Mouse (Mus musculus) spleen, adult 18-20 months (tissue): ENCODE results near the gene Hps5.
"Not testable (repeated sequence)": the region's sequence is repeated elsewhere in the genome, so short reads cannot be mapped to it uniquely, and the experiment has no call there.

ENCODE experiments used
- DNase-seq, 2 experiments: peaks; one replicate each; pipeline ENCODE4 v3.0.0; 2022; ENCODE audit warnings: mixed read lengths in 2 of 2

The Hps5 gene

DNA sequence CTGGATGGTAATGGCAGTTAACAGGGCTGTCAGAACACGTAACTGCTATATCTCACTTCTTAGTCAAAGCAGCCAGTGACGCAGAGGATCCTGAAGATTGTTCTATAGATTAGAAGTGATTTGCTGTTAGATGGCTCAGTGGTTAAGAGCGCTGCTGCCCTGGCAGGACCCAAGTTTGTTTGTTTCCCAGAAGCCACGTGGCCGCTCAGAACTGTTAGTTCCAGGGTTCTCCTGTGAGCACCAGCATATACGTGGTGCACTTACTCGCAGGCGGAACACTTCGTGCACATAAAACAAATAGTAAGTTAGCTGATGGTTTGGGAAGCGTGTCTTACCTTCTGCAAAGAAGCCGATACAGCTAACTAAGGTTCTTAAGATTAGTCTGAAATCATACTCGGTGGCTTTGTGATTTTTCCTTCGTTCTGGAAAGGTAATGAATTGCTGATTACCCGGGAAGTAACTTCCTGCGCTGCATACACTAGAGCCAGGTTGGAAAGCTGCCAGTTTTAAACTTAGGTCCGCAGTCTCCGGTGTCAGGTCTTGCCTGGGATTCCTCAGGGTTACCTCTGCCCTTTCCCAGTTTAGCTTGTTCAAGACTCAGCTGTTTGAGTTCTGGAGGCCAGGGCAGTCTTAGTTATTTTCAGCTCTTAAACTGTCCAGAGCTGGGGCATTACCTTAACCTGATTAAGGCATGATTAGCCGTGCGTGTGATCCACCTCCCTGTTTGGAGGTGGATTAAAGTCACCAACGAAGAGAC is 31.4 kb upstream of the Hps5 start:
- no peak for DNase-seq

GRCm38 (mm10) chr7:46820876-46821632 is 25.2 kb upstream of the Hps5 start:
- not testable (repeated sequence) for DNase-seq

- no peak for DNase-seq
Observed at GRCm38 (mm10) chr7:46814012-46814411, 18.1 kb upstream of the Hps5 start.

- no peak for DNase-seq
Observed at GRCm38 (mm10) chr7:46810325-46810724, 14.5 kb upstream of the Hps5 start.

DNA sequence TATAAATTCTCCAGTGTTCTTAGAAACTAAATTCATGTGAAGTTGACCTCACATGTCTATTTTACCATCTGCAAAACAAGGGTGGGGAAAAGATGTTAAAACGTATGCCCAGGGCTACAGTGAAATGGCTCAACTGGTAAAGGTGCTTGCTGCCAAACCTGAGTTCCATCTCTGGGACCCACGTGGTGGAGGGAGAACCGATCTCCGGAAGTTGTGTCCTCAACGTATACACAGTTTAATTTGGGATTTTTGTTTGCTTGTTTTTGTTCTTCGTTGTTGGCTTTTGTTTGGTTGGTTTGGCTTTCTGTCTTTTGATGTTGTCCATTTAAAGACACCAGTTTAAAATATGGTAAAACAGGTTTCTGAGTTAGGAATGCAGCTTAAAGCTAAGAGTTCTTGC is 915 bp upstream of the Hps5 start:
- no peak for DNase-seq

- DNase-seq: no peak
Observed at GRCm38 (mm10) chr7:46796206-46796679, 379 bp upstream of the Hps5 start.

- no peak for DNase-seq
Observed at GRCm38 (mm10) chr7:46793871-46794270, 2.0 kb downstream of the Hps5 start.

DNA sequence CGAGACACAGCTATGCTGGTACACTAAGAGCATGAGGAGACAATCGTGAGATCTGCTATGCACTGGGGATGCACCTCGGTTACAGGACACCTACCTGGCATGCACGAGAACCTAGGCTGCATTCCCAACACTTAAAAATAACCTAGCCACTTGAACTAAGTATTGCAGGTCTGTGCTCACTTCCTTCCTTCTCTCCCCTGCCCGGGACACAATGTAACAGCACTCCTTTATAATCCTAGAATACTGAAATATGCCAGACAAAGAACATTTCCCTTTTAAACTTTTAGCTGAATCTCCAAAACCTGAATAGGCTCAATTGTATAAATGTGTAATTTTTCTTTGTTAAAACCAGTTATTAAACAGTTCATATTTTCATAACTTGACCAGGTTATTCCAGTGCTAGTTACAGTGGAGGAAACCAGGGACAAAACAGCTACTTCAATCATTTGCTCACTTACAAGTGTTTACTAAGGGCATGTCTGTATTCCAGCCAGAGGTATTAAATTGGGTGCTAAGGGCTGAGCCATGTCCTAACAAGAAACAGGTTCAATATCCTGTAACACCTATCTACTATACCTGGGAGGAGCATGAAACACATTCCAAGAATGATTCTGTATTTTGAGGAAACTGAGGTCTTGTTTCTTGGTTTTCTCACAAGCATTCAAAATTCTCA is 6.6 kb downstream of the Hps5 start:
- DNase-seq: no peak

DNA sequence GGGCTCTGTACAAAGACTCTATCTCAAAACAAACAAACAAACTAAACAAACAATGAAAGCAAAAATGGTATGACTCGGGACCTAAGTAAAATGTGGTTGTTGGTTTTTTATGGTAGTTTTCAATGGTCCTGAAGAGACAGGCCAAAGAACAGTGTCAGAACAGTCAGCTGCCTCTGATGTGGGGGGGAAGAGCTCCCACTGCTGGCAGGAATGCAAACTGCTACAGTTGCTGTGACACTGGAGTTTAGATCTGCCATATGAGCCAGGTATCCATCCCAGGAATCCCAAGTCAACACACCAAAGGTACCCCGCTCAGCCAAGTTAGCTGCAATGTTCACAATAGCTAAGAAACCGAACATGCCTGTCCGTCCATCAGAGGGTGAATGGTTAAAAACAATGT is 25.2 kb downstream of the Hps5 start:
- DNase-seq: peak in 1 of 2 experiments; percentile 42

DNA sequence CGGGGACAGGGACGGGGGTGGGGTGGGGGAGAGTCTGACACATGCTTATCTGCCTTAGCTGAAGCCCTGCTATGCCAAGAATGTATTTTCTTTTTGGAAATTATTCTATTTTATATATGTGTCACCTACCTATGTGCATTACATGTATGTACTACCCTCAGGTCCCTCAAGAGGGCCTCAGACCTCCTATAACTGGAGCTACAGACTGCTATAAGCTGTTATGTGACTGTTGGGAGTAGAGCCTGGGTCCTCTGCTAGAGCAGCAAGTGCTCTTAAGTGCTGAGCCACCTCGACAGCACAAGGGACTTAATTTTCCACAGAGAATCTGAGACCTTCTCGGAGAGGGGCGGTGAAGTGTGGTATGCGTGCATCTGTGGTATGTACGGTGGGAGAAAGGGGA is 27.4 kb downstream of the Hps5 start:
- no peak for DNase-seq

GRCm38 (mm10) chr7:46767371-46767770 is 28.5 kb downstream of the Hps5 start:
- DNase-seq: no peak

DNA sequence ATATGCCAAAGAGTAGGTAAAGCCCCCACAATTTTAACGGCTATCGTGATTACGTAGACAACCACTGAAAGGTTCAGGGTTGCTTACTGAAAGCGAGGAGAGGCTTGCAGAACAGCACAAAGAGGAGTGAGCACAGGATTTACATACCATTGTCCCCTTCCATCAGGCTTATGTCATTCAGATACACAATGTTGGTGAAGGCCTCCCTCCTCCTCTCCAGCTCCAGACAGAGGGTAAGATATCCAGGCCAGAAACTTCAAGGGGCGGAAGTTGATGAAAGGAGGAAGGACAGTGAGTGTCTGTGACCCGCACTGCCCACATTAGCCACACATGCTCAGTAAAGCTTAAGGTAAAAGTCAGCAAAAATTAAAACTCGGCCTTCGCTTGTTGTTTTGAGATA is 31.2 kb downstream of the Hps5 start:
- no peak for DNase-seq

DNA sequence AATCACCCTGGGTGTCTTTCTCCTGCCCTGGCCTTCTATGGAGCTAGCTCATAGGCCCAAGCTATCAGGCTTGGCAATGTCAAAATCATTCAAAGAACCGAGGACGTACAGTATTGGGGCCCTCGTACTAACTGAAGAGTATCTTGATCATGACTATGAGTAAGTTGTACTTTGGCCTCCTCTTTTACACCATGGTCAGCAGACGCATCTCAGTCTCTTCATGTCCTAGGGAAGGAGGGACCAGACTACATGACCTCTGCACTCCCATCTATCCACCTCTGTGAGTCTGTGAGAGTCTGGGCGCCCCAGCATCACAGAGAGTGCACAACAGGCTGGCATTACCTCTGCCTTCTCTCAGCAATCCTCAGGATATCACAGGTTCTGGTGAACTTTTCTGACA is 33.3 kb downstream of the Hps5 start:
- no peak for DNase-seq

- no peak for DNase-seq
Observed at GRCm38 (mm10) chr7:46761049-46761795, 34.6 kb downstream of the Hps5 start.

GRCm38 (mm10) chr7:46751490-46751889 is 44.4 kb downstream of the Hps5 start, which contains the start of gene Saa2:
Saa2 (plus strand) TSS chr7:46751790.
- no peak for DNase-seq

GRCm38 (mm10) chr7:46748459-46748858 is 47.4 kb downstream of the Hps5 start:
- no peak for DNase-seq

DNA sequence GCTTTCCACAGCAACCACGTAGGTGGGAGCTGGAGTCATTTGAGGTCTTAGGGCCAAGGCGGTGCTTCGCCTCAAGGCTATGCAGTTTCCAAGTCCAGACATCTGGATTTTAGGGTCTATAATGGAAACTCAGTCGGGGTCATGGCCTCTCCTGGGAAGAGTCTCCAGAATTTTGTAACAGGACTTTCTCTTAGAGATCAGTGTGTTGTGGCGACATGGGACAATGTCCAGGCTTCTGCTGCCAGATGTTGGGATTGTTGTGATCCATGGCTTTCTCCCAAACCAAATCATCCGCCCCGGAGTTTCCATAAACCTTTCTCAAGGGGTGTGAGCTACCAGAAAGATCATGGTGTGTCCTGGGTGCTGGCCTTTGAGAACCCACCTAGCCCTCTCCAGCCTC is 49.5 kb downstream of the Hps5 start:
- DNase-seq: no peak

DNA sequence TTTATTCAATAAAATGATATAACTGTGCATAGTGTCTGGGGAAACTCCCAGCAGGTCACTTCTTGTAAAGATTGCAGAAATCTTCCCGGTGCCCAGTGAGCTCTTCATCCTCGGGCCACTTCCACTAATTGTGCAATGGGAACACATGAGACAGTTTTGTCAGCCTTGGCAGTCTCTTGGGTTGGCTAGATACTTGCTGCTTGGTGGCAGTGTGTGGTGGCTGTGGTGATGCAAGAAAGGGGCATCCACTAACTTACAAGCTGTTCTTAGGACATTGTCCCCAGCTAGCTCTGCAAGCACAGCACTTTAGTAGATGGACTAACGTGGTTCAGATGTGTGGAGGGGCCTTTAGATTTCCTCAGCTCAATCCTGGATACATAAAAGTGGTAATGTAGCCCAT is 50.0 kb downstream of the Hps5 start:
- DNase-seq: no peak

DNA sequence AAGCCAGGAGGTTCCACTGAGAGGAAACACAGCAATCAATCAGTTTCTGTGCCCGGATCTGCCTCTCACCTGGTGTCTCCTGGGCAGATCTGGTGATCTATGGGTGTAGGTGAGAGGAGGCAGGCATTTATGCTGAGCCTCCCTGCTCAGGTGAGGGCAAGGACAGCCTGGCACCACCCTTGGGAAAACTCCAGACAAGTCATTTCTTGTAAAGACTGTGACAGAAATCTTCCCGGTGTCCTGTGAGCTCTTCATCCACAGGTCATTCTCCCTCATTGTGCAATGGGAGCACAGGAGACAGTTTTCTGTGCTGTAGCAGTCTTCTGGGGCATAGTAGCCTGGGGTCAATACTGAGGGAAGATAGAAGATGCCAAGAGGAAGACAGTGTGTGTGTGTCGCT is 53.0 kb downstream of the Hps5 start, which contains the start of gene Saa1:
Gene Saa1, minus strand, starts transcription at position 101 of the 400 bp plus-strand sequence.
- DNase-seq: not testable (repeated sequence)

DNA sequence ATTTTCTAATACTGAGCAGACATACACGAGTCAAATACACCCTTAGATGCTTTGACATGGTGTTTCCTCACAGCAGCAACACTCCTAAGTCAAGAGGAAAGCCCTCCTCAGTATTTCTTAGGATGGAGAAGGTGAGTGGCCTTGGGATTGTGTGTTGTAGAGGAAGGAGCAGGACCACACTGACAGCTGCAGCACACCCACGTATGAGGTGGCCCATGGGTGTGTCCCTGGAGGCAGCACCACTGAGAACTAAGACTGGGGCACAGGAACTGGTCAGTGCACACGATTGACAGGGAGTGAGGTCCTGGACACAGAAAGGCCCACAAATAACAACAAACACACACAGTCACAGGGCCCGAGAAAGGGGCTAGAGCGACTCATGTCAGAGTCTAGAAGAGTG is 55.8 kb downstream of the Hps5 start:
- DNase-seq: not testable (repeated sequence)

DNA sequence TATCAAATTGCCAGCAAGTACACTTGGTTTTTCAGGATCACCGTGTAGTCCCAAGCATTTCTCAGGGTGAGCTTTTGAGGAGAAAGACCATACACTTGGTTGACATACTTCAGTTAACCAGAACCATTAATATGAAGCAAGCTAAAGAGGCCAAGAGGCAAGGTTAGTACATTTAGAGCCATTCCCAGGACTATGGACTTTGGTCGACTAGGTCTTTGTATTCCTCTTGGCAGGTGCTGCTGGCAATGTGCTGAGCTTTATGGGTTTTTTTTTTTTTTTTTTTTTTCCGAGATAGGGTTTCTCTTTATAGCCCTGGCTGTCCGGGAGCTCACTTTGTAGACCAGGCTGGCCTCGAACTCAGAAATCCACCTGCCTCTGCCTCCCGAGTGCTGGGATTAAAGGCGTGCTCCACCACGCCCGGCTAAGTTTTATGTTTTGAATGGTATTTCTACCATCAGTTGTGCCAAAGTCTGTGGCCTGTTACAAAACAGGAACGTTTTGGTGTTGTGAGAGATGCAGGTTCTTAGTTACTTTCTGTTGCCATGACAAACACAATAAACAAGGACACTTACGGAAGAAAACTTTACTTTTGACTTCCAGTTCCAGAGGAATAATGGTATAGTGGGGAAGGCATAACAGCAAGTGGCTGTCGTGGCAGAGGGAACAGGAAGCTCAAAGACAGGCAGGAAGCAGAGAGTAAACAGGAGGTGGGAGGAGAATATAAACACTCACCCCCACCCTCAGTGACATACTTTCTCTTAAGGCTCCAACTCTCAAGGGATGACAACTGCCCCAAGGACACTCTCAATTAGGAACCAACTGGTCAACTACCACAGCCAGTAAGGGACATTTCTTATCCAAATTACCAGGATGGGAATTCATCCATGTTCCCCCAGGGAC is 57.1 kb downstream of the Hps5 start:
- DNase-seq: no peak

DNA sequence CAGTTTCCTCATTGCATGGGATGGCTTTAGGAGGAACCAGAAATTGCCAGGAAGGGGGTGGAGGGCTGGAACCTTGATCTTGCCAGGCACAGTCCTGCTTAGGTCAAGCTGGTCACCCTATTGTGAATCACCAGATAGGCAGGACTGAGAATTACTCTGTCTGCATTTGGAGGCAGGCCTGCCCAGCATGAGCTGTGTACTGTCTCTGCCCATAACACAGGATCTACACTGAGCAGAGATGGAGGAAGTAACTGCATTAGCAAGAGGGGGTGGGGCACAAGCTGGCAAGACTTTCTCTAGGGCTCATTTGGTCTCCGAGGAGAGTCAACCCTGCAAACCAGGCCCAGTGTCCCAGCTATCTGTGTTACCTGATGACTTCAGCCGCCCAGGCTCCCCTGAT is 60.9 kb downstream of the Hps5 start:
- DNase-seq: peak; percentile 25 to 50
